Mouse (Mus musculus) MEL (cell line): Measurements from ENCODE around the gene Slc39a11. TPM values are rescaled to one million over a fixed set of nuclear protein-coding genes. Genes with fewer than 3 reads are reported as not detected.

Experiments
- DNase-seq: peaks from one replicate; pipeline ENCODE4 v3.0.0; 2011; ENCODE audit warnings: low read depth, low spot score
- H3K27ac ChIP-seq: 2 replicates; pipeline ENCODE4 v1.5.1; 2012; ENCODE audit warnings: low read depth, mild to moderate bottlenecking, control low read depth, low read length, moderate library complexity; ENCODE audit not compliant: control insufficient read depth
- H3K27me3 ChIP-seq, 2 experiments: fragments of 150-350 bp in 1 of 2; sonication (generic) in 1 of 2; 2 replicates each; pipeline ENCODE4 v1.6.1; 2012; ENCODE audit warnings: low read length in 2 of 2, mild to moderate bottlenecking in 2 of 2, improper control_type of control experiment in 1 of 2, moderate library complexity in 1 of 2; ENCODE audit not compliant: insufficient read depth in 2 of 2, control insufficient read depth in 1 of 2
- H3K36me3 ChIP-seq, 2 experiments: 2 replicates each; pipeline ENCODE4 v1.6.1; 2012 to 2014; ENCODE audit warnings: low read length in 2 of 2, improper control_type of control experiment in 1 of 2, inconsistent platforms in 1 of 2, mild to moderate bottlenecking in 1 of 2; ENCODE audit not compliant: insufficient read depth in 2 of 2, control insufficient read depth in 1 of 2
- H3K4me1 ChIP-seq, 2 experiments: fragments of 150-350 bp in 1 of 2; sonication (generic) in 1 of 2; 2 replicates each; pipeline ENCODE4 v1.6.1; 2012; ENCODE audit warnings: low read length in 2 of 2, improper control_type of control experiment in 1 of 2, mild to moderate bottlenecking in 1 of 2; ENCODE audit not compliant: insufficient read depth in 2 of 2, control insufficient read depth in 1 of 2
- H3K4me3 ChIP-seq, 2 experiments: fragments of 150-350 bp in 1 of 2; sonication (generic) in 1 of 2; 2 replicates each; pipeline ENCODE4 v1.5.1; 2012; ENCODE audit warnings: low read depth in 2 of 2, low read length in 2 of 2, mild to moderate bottlenecking in 2 of 2, moderate library complexity in 2 of 2, control low read depth in 1 of 2, improper control_type of control experiment in 1 of 2; ENCODE audit not compliant: control insufficient read depth in 1 of 2, insufficient read depth in 1 of 2
- H3K79me2 ChIP-seq: 2 replicates; pipeline ENCODE4 v1.6.1; 2012; ENCODE audit warnings: mild to moderate bottlenecking, low read length, moderate library complexity; ENCODE audit not compliant: control insufficient read depth, poor library complexity, insufficient read depth
- H3K9ac ChIP-seq: 2 replicates; pipeline ENCODE4 v1.6.1; 2012; ENCODE audit warnings: low read depth, mild to moderate bottlenecking, control low read depth, low read length, moderate library complexity; ENCODE audit not compliant: control insufficient read depth, poor library complexity, severe bottlenecking
- H3K9me3 ChIP-seq: fragments of 150-350 bp; sonication (generic); replicated peaks from 2 replicates; pipeline ENCODE4 v1.6.1; 2012; ENCODE audit warnings: mild to moderate bottlenecking, low read length, improper control_type of control experiment, moderate library complexity; ENCODE audit not compliant: insufficient read depth
- CTCF ChIP-seq, 3 experiments: IDR thresholded peaks in 2 of 3; conservative IDR thresholded peaks in 1 of 3; 2 replicates each; pipeline ENCODE4 v1.5.1; 2011 to 2012; ENCODE audit warnings: low read length in 3 of 3, low read depth in 2 of 3, mild to moderate bottlenecking in 2 of 3, improper control_type of control experiment in 1 of 3, inconsistent platforms in 1 of 3, mixed read lengths in 1 of 3, moderate library complexity in 1 of 3; ENCODE audit not compliant: control insufficient read depth in 1 of 3, insufficient read depth in 1 of 3, poor library complexity in 1 of 3, severe bottlenecking in 1 of 3
- EP300 ChIP-seq, 2 experiments: IDR thresholded peaks; 2 replicates each; pipeline ENCODE4 v1.6.1; 2011; ENCODE audit warnings: improper control_type of control experiment in 2 of 2, low read length in 2 of 2, low read depth in 1 of 2, mild to moderate bottlenecking in 1 of 2
- ETS1 ChIP-seq: IDR thresholded peaks from 2 replicates; pipeline ENCODE4 v1.6.1; 2012; ENCODE audit warnings: low read depth, mild to moderate bottlenecking, inconsistent platforms, low read length, improper control_type of control experiment, moderate library complexity
- GABPA ChIP-seq: IDR thresholded peaks from 2 replicates; pipeline ENCODE4 v1.6.1; 2012; ENCODE audit warnings: low read depth, mild to moderate bottlenecking, inconsistent platforms, low read length, improper control_type of control experiment, moderate library complexity
- JUND ChIP-seq: IDR thresholded peaks from 2 replicates; pipeline ENCODE4 v1.6.1; 2011; ENCODE audit warnings: low read depth, mild to moderate bottlenecking, improper control_type of control experiment, low read length
- MAZ ChIP-seq: IDR thresholded peaks from 2 replicates; pipeline ENCODE4 v1.6.1; 2012; ENCODE audit warnings: low read depth, mild to moderate bottlenecking, inconsistent platforms, low read length, improper control_type of control experiment
- MEF2A ChIP-seq: IDR thresholded peaks from 2 replicates; pipeline ENCODE4 v1.6.1; 2014; ENCODE audit warnings: low read depth, mild to moderate bottlenecking, inconsistent platforms, low read length, improper control_type of control experiment; ENCODE audit not compliant: poor library complexity, insufficient replicate concordance, severe bottlenecking; ENCODE audit errors: extremely low read depth
- MYB ChIP-seq: IDR thresholded peaks from 2 replicates; pipeline ENCODE4 v1.6.1; 2011; ENCODE audit warnings: mild to moderate bottlenecking, low read depth, low read length, improper control_type of control experiment
- NRF1 ChIP-seq: IDR thresholded peaks from 2 replicates; pipeline ENCODE4 v1.6.1; 2014; ENCODE audit warnings: low read depth, mild to moderate bottlenecking, inconsistent platforms, low read length, improper control_type of control experiment, moderate library complexity; ENCODE audit not compliant: poor library complexity, insufficient read depth, severe bottlenecking
- POLR2AphosphoS2 ChIP-seq: IDR thresholded peaks from 2 replicates; pipeline ENCODE4 v1.6.1; 2011; ENCODE audit warnings: low read length, improper control_type of control experiment
- POLR2AphosphoS5 ChIP-seq: IDR thresholded peaks from 2 replicates; pipeline ENCODE4 v1.6.1; 2012; ENCODE audit warnings: low read depth, borderline replicate concordance, mild to moderate bottlenecking, inconsistent platforms, low read length, moderate library complexity, mixed read lengths
- RAD21 ChIP-seq: IDR thresholded peaks from 2 replicates; pipeline ENCODE4 v1.6.1; 2011; ENCODE audit warnings: mild to moderate bottlenecking, low read depth, low read length, improper control_type of control experiment
- SMC3 ChIP-seq: IDR thresholded peaks from 2 replicates; pipeline ENCODE4 v1.6.1; 2011; ENCODE audit warnings: low read depth, low read length, improper control_type of control experiment
- TCF12 ChIP-seq: IDR thresholded peaks from 2 replicates; pipeline ENCODE4 v1.6.1; 2014; ENCODE audit warnings: low read depth, mild to moderate bottlenecking, inconsistent platforms, low read length, improper control_type of control experiment, moderate library complexity
- UBTF ChIP-seq: IDR thresholded peaks from 2 replicates; pipeline ENCODE4 v1.6.1; 2012; ENCODE audit warnings: low read depth, mild to moderate bottlenecking, inconsistent platforms, low read length, improper control_type of control experiment, moderate library complexity, borderline replicate concordance; ENCODE audit not compliant: insufficient read depth
- USF2 ChIP-seq, 2 experiments: IDR thresholded peaks; 2 replicates each; pipeline ENCODE4 v1.6.1; 2011 to 2012; ENCODE audit warnings: improper control_type of control experiment in 2 of 2, low read length in 2 of 2, borderline replicate concordance in 1 of 2, inconsistent platforms in 1 of 2, low read depth in 1 of 2, mild to moderate bottlenecking in 1 of 2; ENCODE audit not compliant: insufficient read depth in 1 of 2
- ZC3H11A ChIP-seq: IDR thresholded peaks from 2 replicates; pipeline ENCODE4 v1.6.1; 2012; ENCODE audit warnings: low read depth, mild to moderate bottlenecking, inconsistent platforms, low read length, improper control_type of control experiment
- ZKSCAN1 ChIP-seq: IDR thresholded peaks from 2 replicates; pipeline ENCODE4 v1.6.1; 2012; ENCODE audit warnings: low read depth, mild to moderate bottlenecking, inconsistent platforms, low read length, improper control_type of control experiment, moderate library complexity
- ZMIZ1 ChIP-seq: IDR thresholded peaks from 2 replicates; pipeline ENCODE4 v1.6.1; 2012; ENCODE audit warnings: low read depth, mild to moderate bottlenecking, inconsistent platforms, low read length, improper control_type of control experiment, moderate library complexity
- ZNF384 ChIP-seq: IDR thresholded peaks from 2 replicates; pipeline ENCODE4 v1.6.1; 2012; ENCODE audit warnings: low read depth, mild to moderate bottlenecking, inconsistent platforms, low read length, improper control_type of control experiment
- polyA plus RNA-seq, 2 experiments: library from polyadenylated mRNA; stranded (reverse) in 1 of 2; unstranded in 1 of 2; fragments of >175 nt in 1 of 2; fragments of >200 nt in 1 of 2; gene quantifications; 2 replicates each; pipeline versions ENCODE4 v1.2.1 to v1.2.4; 2012; ENCODE audit warnings: low replicate concordance in 2 of 2, low read depth in 1 of 2; ENCODE audit not compliant: insufficient read length in 2 of 2, insufficient read depth in 1 of 2, missing spikeins in 1 of 2
- total RNA-seq: library from RNA; depleted of rRNA; stranded (reverse); fragments of 300-350 nt; gene quantifications from 2 replicates; pipeline ENCODE4 v1.2.3, GENCODE M21; 2012

Gene Slc39a11
- total and polyA plus RNA-seq, 3 experiments: 34.2 to 45.6 TPM; not detected in 1

DNA sequence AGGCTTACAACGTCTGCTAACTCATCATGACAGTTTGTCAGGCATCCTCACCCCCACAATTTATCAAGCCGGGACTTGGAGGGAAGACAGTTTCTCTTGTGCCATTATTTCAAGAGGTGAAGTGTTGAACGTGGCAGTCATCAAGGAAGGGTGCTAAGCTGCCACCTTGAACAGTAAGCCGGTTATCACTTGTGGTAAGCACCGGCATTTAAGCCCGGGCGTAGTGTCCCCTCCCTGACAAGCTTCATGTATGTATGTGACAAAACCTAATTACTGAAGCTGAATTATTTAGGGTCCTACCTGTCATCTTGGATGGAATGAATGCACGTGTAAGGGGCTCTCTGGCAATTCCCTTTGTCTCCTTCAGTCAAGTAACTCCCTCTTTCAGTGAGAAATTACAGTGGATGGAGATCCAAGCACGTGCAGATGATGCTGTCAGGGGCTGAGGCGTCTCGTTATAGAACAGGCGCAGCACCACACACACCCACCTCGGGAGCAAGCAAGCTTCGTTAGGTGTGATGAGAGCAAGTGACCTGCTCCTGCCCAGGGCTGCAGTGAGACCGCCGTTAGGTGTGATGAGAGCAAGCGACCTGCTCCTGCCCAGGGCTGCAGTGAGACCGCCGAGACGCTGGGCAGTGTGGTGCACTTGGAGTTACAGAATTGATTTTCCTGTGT is 149.1 kb downstream of the Slc39a11 start:
- Histone ChIP-seq H3K4me1 (peaks cover 0 to 5% of the 10 kb centered on the region in 2 experiments; a peak in 2 of 4 replicates), H3K27me3 (no peaks in the 10 kb centered on the region), H3K4me3 (no peak overlapping the region), H3K79me2 (no peaks in the 10 kb centered on the region), H3K9ac (no peak overlapping the region), H3K9me3 (no peaks in the 10 kb centered on the region), H3K27ac (no peak overlapping the region), H3K36me3 (no peaks in the 10 kb centered on the region; a peak in 1 of 4 replicates)
- TF ChIP-seq TCF12 (no peak), ZNF384 (no peak), ZKSCAN1 (no peak), POLR2AphosphoS2 (no peak), GABPA (no peak), ZMIZ1 (no peak), ZC3H11A (no peak), USF2 (IDR thresholded peaks at IDR 0.05; ENCODE audit: borderline replicate concordance in 1 of 2, insufficient read depth in 1 of 2, low read depth in 1 of 2, low read length in 2 of 2) (no peak), MEF2A (no peak), NRF1 (no peak), POLR2AphosphoS5 (no peak), MAZ (no peak), ETS1 (no peak), JUND (no peak), EP300 (IDR thresholded peaks at IDR 0.05; ENCODE audit: low read depth in 1 of 2, low read length in 2 of 2) (no peak), UBTF (no peak), RAD21 (no peak)
- no peak for DNase-seq

DNA sequence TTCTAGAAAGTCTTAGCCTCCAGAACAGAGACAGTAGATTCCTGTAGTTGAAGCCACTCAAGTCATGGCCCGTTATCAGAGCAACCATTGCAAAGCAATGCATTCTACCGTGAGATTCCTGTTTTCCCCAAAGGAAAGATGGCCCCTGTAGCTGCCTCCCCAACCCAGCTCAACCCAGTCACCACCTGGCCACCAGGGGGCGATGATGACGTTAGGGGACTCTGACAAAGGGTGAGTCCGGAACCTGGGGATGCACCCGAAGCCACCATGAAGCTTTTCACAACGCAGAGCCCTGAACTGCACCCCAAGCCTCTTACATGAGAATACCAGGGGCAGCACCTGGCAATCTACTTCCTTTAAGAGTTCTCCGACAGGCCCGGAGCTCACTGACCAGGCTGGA is 151.0 kb downstream of the Slc39a11 start:
- peak; percentile 53 for DNase-seq
- no peaks in the 10 kb centered on the region for H3K4me1 ChIP-seq
- TF ChIP-seq CTCF (IDR thresholded peaks at IDR 0.05 in 2 of 3, conservative IDR thresholded peaks at IDR 0.05 in 1 of 3; ENCODE audit: control insufficient read depth in 1 of 3, insufficient read depth in 1 of 3, low read depth in 2 of 3, low read length in 3 of 3, poor library complexity in 1 of 3, severe bottlenecking in 1 of 3): peak; percentile 73 to 84 (median 75)
- TF ChIP-seq RAD21: peak; percentile 27
- peak; percentile 65 for TF ChIP-seq SMC3
- TF ChIP-seq MYB: no peak
- TF ChIP-seq, all 39 proteins: peak for 3
- H3K4me3 ChIP-seq: no peak overlapping the region
- no peaks in the 10 kb centered on the region for H3K9me3 ChIP-seq
- no peaks in the 10 kb centered on the region; a peak in 1 of 4 replicates for H3K36me3 ChIP-seq
- no peaks in the 10 kb centered on the region for H3K79me2 ChIP-seq
- no peak overlapping the region for H3K9ac ChIP-seq
- H3K27me3 ChIP-seq: no peaks in the 10 kb centered on the region
- no peak overlapping the region for H3K27ac ChIP-seq
